Mouse (Mus musculus): ENCODE results near the gene Wasf2.

- TF ChIP-seq TAL1 (IDR thresholded peaks at IDR 0.05; ENCODE audit: low read length) (no peak), GATA1 (IDR thresholded peaks at IDR 0.05; ENCODE audit: low read length) (no peak)
Observed at GRCm38 (mm10) chr4:133160211-133160610, 29.9 kb downstream of the Wasf2 start.

All from erythroblast, embryonic 14.5 days (primary cell).